Mouse (Mus musculus) layer of hippocampus, postnatal 10 days (tissue): ENCODE results near the gene Scimp. TPM values are rescaled to one million over a fixed set of nuclear protein-coding genes. Genes with fewer than 3 reads are reported as not detected.

Experiments used
- microRNA-seq, 2 experiments: library from miRNA; unstranded; fragments of <30 nt; microRNA quantifications; one replicate each; pipeline ENCODE4 v1.2.0; 2021
- total RNA-seq, 2 experiments: library from RNA; stranded (reverse); gene quantifications; 2 replicates each; pipeline ENCODE4 v1.2.3; 2021

The Scimp gene
- total RNA-seq, 2 experiments from 2014 or later = not detected

Small RNA genes lying within 50 kb of the gene (microRNA-seq; reads per million reads assigned to microRNA genes)
- gene Gm22760 = 0 reads per million in 2 experiments

Other genes with a start within 250 kb of the Scimp start
- gene Mink1, start 249.7 kb downstream of the Scimp start, total RNA-seq = 100 to 1,000 TPM; 208 to 249 TPM
- gene 4930544D05Rik, start 196.7 kb downstream of the Scimp start, total RNA-seq = 1 to 10 TPM in 1 of 2 experiments, not detected in 1; 1.1 TPM
- gene Chrne, start 193.4 kb downstream of the Scimp start, total RNA-seq = under 1 TPM in 1 of 2 experiments, not detected in 1; 0.94 TPM
- gene Gp1ba, start 173.5 kb downstream of the Scimp start, total RNA-seq = not detected
- 10 to 100 TPM; 60.3 to 61.5 TPM for gene Rnf167, start 165.4 kb downstream of the Scimp start, total RNA-seq
- gene Slc25a11, start 165.1 kb downstream of the Scimp start, total RNA-seq = 100 to 1,000 TPM; 117 to 125 TPM
- 100 to 1,000 TPM; 364 to 371 TPM for gene Pfn1, start 157.9 kb downstream of the Scimp start, total RNA-seq
- 10 to 100 TPM in 1 of 2 experiments, 1 to 10 TPM in 1; 5.1 to 10.5 TPM for gene Eno3, start 155.4 kb downstream of the Scimp start, total RNA-seq
- 10 to 100 TPM; 52.8 to 53.9 TPM for gene Spag7, start 143.2 kb downstream of the Scimp start, total RNA-seq
- 100 to 1,000 TPM; 183 to 189 TPM for gene Camta2, start 124.5 kb downstream of the Scimp start, total RNA-seq
- 1 to 10 TPM; 1.4 to 1.8 TPM for gene Inca1, start 112.4 kb downstream of the Scimp start, total RNA-seq
- gene Kif1c, start 112.0 kb downstream of the Scimp start, total RNA-seq = 10 to 100 TPM; 55.9 to 59.9 TPM
- 10 to 100 TPM; 16.2 to 17.4 TPM for gene Zfp3, start 48.4 kb downstream of the Scimp start, total RNA-seq
- gene Rabep1, start 32.2 kb upstream of the Scimp start, total RNA-seq = 100 to 1,000 TPM; 115 to 117 TPM
- gene Nup88, start 157.4 kb upstream of the Scimp start, total RNA-seq = 10 to 100 TPM; 60.7 to 69.2 TPM
- 10 to 100 TPM; 41.3 to 48.5 TPM for gene Rpain, start 157.6 kb upstream of the Scimp start, total RNA-seq
- gene C1qbp, start 170.4 kb upstream of the Scimp start, total RNA-seq = 100 to 1,000 TPM; 107 to 119 TPM
- gene Dhx33, start 191.9 kb upstream of the Scimp start, total RNA-seq = 10 to 100 TPM; 25.6 to 25.7 TPM
- gene Mis12, start 207.0 kb upstream of the Scimp start, total RNA-seq = 10 to 100 TPM; 10.1 to 13.5 TPM
- gene Derl2, start 207.3 kb upstream of the Scimp start, total RNA-seq = 10 to 100 TPM; 20.8 to 23.0 TPM
- gene 6330403K07Rik, start 220.9 kb upstream of the Scimp start, total RNA-seq = 100 to 1,000 TPM; 169 to 174 TPM